Mouse (Mus musculus): ENCODE results near the gene Rnf150.

- TF ChIP-seq CTCF (IDR thresholded peaks at IDR 0.05; ENCODE audit: low read depth, low read length) (no peak), POLR2A (IDR thresholded peaks at IDR 0.05; ENCODE audit: borderline replicate concordance, low read depth, low read length) (no peak)
Measured at GRCm38 (mm10) chr8:82969967-82970366, 106.8 kb downstream of the Rnf150 start.
